Mouse (Mus musculus) lung, postnatal 0 days (tissue): ENCODE results near the gene Cdkl1. TPM values are rescaled to one million over a fixed set of nuclear protein-coding genes. Genes with fewer than 3 reads are reported as not detected.

Experiments used
- ATAC-seq: fragments of 200-750 bp; cut with Nextera tagmentation; 2 replicates; pipeline ENCODE4 v1.8.0; 2017; ENCODE audit warnings: moderate library complexity
- DNase-seq: peaks from one replicate; pipeline ENCODE4 v3.0.0-alpha.2; 2016; ENCODE audit warnings: low spot score
- H3K27ac ChIP-seq: fragments of 300-500 bp; sonication (generic); 2 replicates; pipeline ENCODE4 v1.5.1; 2014; ENCODE audit warnings: antibody characterized with exemption, mild to moderate bottlenecking, low read length, mixed read lengths
- H3K27me3 ChIP-seq: fragments of 300-500 bp; sonication (generic); replicated peaks from 2 replicates; pipeline ENCODE4 v1.6.1; 2014; ENCODE audit warnings: low read length, mixed read lengths; ENCODE audit not compliant: insufficient read depth
- H3K36me3 ChIP-seq: fragments of 300-500 bp; sonication (generic); 2 replicates; pipeline ENCODE4 v1.6.1; 2014; ENCODE audit warnings: low read length, mixed read lengths; ENCODE audit not compliant: insufficient read depth
- H3K4me1 ChIP-seq: fragments of 300-500 bp; sonication (generic); 2 replicates; pipeline ENCODE4 v1.6.1; 2014; ENCODE audit warnings: antibody characterized with exemption, low read depth, low read length, mixed read lengths; ENCODE audit not compliant: insufficient read depth
- H3K4me2 ChIP-seq: fragments of 300-500 bp; sonication (generic); replicated peaks from 2 replicates; pipeline ENCODE4 v1.6.1; 2014; ENCODE audit warnings: low read depth, mild to moderate bottlenecking, low read length, moderate library complexity, mixed read lengths
- H3K4me3 ChIP-seq: fragments of 300-500 bp; sonication (generic); 2 replicates; pipeline ENCODE4 v1.5.1; 2014; ENCODE audit warnings: low read depth, low read length
- H3K9ac ChIP-seq: fragments of 300-500 bp; sonication (generic); replicated peaks from 2 replicates; pipeline ENCODE4 v1.6.1; 2014; ENCODE audit warnings: low read depth, mild to moderate bottlenecking
- H3K9me3 ChIP-seq: fragments of 300-500 bp; sonication (generic); 2 replicates; pipeline ENCODE4 v1.6.1; 2016; ENCODE audit warnings: low read length, mixed read lengths
- CTCF ChIP-seq: IDR thresholded peaks from 2 replicates; pipeline ENCODE4 v1.5.1; 2016; ENCODE audit warnings: antibody characterized with exemption, mild to moderate bottlenecking
- EP300 ChIP-seq: IDR thresholded peaks from 2 replicates; pipeline ENCODE4 v1.6.1; 2016; ENCODE audit warnings: antibody characterized with exemption, mild to moderate bottlenecking, control low read depth
- WGBS: fragments of 180-500 bp; shearing (Covaris S2); extraction: QIAGEN DNeasy Blood & Tissue Kit; methylation state at CpG from one replicate; pipeline ENCODE4 v1.1.7; 2014; 5-methylcytosine and 5-hydroxymethylcytosine counted together
- polyA plus RNA-seq: library from polyadenylated mRNA; unstranded; fragments of >200 nt; fragmentation: Nextera tagmentation; extraction: Ambion mirVana; gene quantifications from 2 replicates; pipeline ENCODE4 v1.2.1, GENCODE M21; 2015

The Cdkl1 gene
- polyA plus RNA-seq, 1 experiment from 2014 or later, result 3.1 TPM

- WGBS, result 73% methylated on average over 9 of the region's 9 CpGs
- Histone ChIP-seq H3K9me3 (no peaks in the 10 kb centered on the region), H3K4me2 (no peak overlapping the region), H3K27me3 (no peaks in the 10 kb centered on the region), H3K4me1 (no peaks in the 10 kb centered on the region), H3K36me3 (peaks cover 52% of the 10 kb centered on the region), H3K27ac (no peak overlapping the region), H3K9ac (no peak overlapping the region), H3K4me3 (no peak overlapping the region)
- TF ChIP-seq EP300 (no peak), CTCF (no peak)
- DNase-seq (peak; percentile 9), ATAC-seq (no peak)
Measured at GRCm38 (mm10) chr12:69824881-69825597, 34.0 kb upstream of the Cdkl1 start.

- Histone ChIP-seq H3K27ac (peak overlapping the region; percentile 51), H3K4me3 (no peak overlapping the region), H3K36me3 (peaks cover 21% of the 10 kb centered on the region; the same call in 1 of the 2 replicates), H3K9ac (no peak overlapping the region), H3K9me3 (no peaks in the 10 kb centered on the region), H3K4me1 (peaks cover 5% of the 10 kb centered on the region; the same call in 1 of the 2 replicates), H3K4me2 (no peak overlapping the region), H3K27me3 (no peaks in the 10 kb centered on the region)
- ATAC-seq, result peak; percentile 93
- 11% methylated on average over 6 of the region's 6 CpGs for WGBS
- peak; percentile 90 for DNase-seq
- TF ChIP-seq CTCF (no peak), EP300 (no peak)
Measured at GRCm38 (mm10) chr12:69814272-69814671, 23.2 kb upstream of the Cdkl1 start.

- TF ChIP-seq EP300 (no peak), CTCF (no peak)
- no peak overlapping the region for H3K9ac ChIP-seq
- ATAC-seq (no peak), DNase-seq (no peak)
- H3K4me2 ChIP-seq, result no peak overlapping the region
- peak overlapping the region; percentile 51 for H3K27ac ChIP-seq
- no peak overlapping the region for H3K4me3 ChIP-seq
- H3K27me3 ChIP-seq, result no peaks in the 10 kb centered on the region
- peaks cover 15% of the 10 kb centered on the region; the same call in 1 of the 2 replicates for H3K36me3 ChIP-seq
- peaks cover 5% of the 10 kb centered on the region; the same call in 1 of the 2 replicates for H3K4me1 ChIP-seq
- WGBS, result 77% methylated on average over 2 of the region's 2 CpGs
- H3K9me3 ChIP-seq, result no peaks in the 10 kb centered on the region
Measured at GRCm38 (mm10) chr12:69813596-69813995, 22.5 kb upstream of the Cdkl1 start.

GRCm38 (mm10) chr12:69812986-69813385, 21.9 kb upstream of the Cdkl1 start:
- TF ChIP-seq CTCF (no peak), EP300 (no peak)
- H3K4me1 ChIP-seq, result peaks cover 5% of the 10 kb centered on the region; the same call in 1 of the 2 replicates
- H3K4me2 ChIP-seq, result no peak overlapping the region
- H3K4me3 ChIP-seq, result no peak overlapping the region
- ATAC-seq, result no peak
- WGBS, result 54% methylated on average over 3 of the region's 3 CpGs
- no peaks in the 10 kb centered on the region for H3K9me3 ChIP-seq
- peaks cover 13% of the 10 kb centered on the region; the same call in 1 of the 2 replicates for H3K36me3 ChIP-seq
- peak; percentile 54 for DNase-seq
- no peak overlapping the region for H3K9ac ChIP-seq
- H3K27me3 ChIP-seq, result no peaks in the 10 kb centered on the region
- peak overlapping the region; percentile 51 for H3K27ac ChIP-seq

- Histone ChIP-seq H3K27me3 (no peaks in the 10 kb centered on the region), H3K9ac (no peak overlapping the region), H3K4me2 (no peak overlapping the region), H3K36me3 (0 out of 2 replicates have a peak, but pooled peaks cover 6% of the 10 kb centered on the region), H3K4me3 (no peak overlapping the region), H3K4me1 (peaks cover 5% of the 10 kb centered on the region; the same call in 1 of the 2 replicates), H3K9me3 (no peaks in the 10 kb centered on the region), H3K27ac (no peak overlapping the region; the same call in 1 of the 2 replicates)
- peak; percentile 42 for DNase-seq
- TF ChIP-seq EP300, result no peak
- no peak for TF ChIP-seq CTCF
- 40% methylated on average over 1 of the region's 1 CpGs for WGBS
- no peak for ATAC-seq
Measured at GRCm38 (mm10) chr12:69811976-69812375, 20.9 kb upstream of the Cdkl1 start.

GRCm38 (mm10) chr12:69809439-69809838, 18.4 kb upstream of the Cdkl1 start:
- Histone ChIP-seq H3K9me3 (no peaks in the 10 kb centered on the region), H3K27ac (no peak overlapping the region), H3K9ac (no peak overlapping the region), H3K4me3 (no peak overlapping the region), H3K4me2 (no peak overlapping the region), H3K4me1 (peaks cover 5% of the 10 kb centered on the region; the same call in 1 of the 2 replicates), H3K36me3 (peaks cover 17% of the 10 kb centered on the region; the same call in 1 of the 2 replicates), H3K27me3 (no peaks in the 10 kb centered on the region)
- DNase-seq (no peak), ATAC-seq (no peak)
- TF ChIP-seq EP300 (no peak), CTCF (no peak)
- WGBS, result 77% methylated on average over 3 of the region's 3 CpGs
